Mouse (Mus musculus): Measurements from ENCODE around the gene Lins1.

DNA sequence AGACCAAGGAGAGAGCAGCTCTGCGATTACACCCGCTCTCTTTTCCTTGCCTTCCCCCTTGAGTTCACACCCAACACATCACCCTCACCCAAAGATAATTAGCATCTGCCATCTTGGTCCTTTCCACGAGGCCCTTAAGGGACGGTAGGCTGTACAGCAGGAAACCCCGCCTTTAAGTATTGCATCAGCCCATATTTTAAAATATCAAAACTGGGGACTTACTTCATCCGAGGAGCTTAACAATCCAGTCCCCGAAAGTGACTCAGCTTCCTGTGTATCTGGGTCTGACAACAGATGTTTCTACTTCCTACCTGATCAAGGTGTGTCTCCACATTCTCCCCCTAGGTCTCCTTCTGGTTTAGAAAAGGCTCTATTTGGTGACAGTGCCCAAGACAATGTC lies 65.9 kb downstream of the Lins1 start:
- TF ChIP-seq POLR2A (IDR thresholded peaks at IDR 0.05; ENCODE audit: borderline replicate concordance, low read depth, low read length) (no peak), CTCF (IDR thresholded peaks at IDR 0.05; ENCODE audit: low read depth, low read length) (no peak)
